In genomic region chr2:70065729-70066300, GRCm38 (mm10) we compare ENCODE assay signal across 15 mouse cellular contexts. TPM values are rescaled to one million over a fixed set of nuclear protein-coding genes. Genes with fewer than 3 reads are reported as not detected.
DNase-seq lines count a peak whose midpoint lies in the region; ATAC-seq lines count a peak whose summit lies in the region.
"Had no signal": no experiment of that assay in that cellular context is flagged by ENCODE, and none has a peak within 500 bp of the region (broad histone marks: within the 10 kb centered on the region; RNA-seq: fewer than 3 reads in every experiment).

No protein-coding gene starts in this region.

- peaks cover 27% of the 10 kb centered on the region for H3K4me1 ChIP-seq in forebrain, embryonic 10.5 days
- 0 out of 2 replicates have a peak, but pooled peaks cover 5% of the 10 kb centered on the region for H3K4me1 ChIP-seq in forebrain, embryonic 15.5 days
- peaks cover 9% of the 10 kb centered on the region; the same call in 1 of the 2 replicates for H3K4me1 ChIP-seq in kidney, embryonic 16.5 days (ENCODE audit: insufficient read depth, low read length)
- H3K4me1 ChIP-seq in midbrain, embryonic 11.5 days (ENCODE audit: control insufficient read depth, insufficient read depth, low read length), result 0 out of 2 replicates have a peak, but pooled peaks cover 2% of the 10 kb centered on the region
- no peaks in the 10 kb centered on the region for H3K4me1 ChIP-seq in liver, embryonic 12.5 days
- H3K4me1 ChIP-seq: megakaryocyte, embryonic 14.5 days had no signal

- no peaks in the 10 kb centered on the region for H3K9me3 ChIP-seq in forebrain, embryonic 10.5 days
- H3K9me3 ChIP-seq in forebrain, embryonic 15.5 days, result no peaks in the 10 kb centered on the region
- no peaks in the 10 kb centered on the region for H3K9me3 ChIP-seq in kidney, embryonic 16.5 days (ENCODE audit: low read length)
- no peaks in the 10 kb centered on the region for H3K9me3 ChIP-seq in midbrain, embryonic 11.5 days (ENCODE audit: control insufficient read depth, low read length)
- H3K9me3 ChIP-seq in liver, embryonic 12.5 days (replicated peaks), result no peaks in the 10 kb centered on the region
- H3K9me3 ChIP-seq: megakaryocyte, embryonic 14.5 days had no signal

- H3K9ac ChIP-seq in forebrain, embryonic 15.5 days (replicated peaks), result no peak overlapping the region
- H3K9ac ChIP-seq in kidney, embryonic 16.5 days (replicated peaks; ENCODE audit: low read length), result no peak overlapping the region
- no peak overlapping the region for H3K9ac ChIP-seq in midbrain, embryonic 11.5 days (ENCODE audit: low read length)
- H3K9ac ChIP-seq in liver, embryonic 12.5 days, result no peak overlapping the region

- DNase-seq in forebrain, embryonic 10.5 days (ENCODE audit: extremely low spot score, low spot score), result no peak
- no peak for DNase-seq in kidney, adult 8-10 months
- DNase-seq in midbrain, embryonic 11.5 days (ENCODE audit: low spot score, missing footprints), result peak; percentile 73
- DNase-seq in retina, embryonic 14.5 days (ENCODE audit: low spot score), result peak; percentile 65
- no peak for DNase-seq in lung, adult 18-20 months
- DNase-seq: cerebellum, adult 11-12 months; layer of hippocampus, postnatal 36 days; left cerebral cortex, postnatal 4 days; right cerebral cortex, postnatal 4 days; thymus, adult 18-20 months had no signal

- H3K27ac ChIP-seq in forebrain, embryonic 10.5 days, result peak overlapping the region; percentile 30; the same call in 1 of the 2 replicates
- H3K27ac ChIP-seq in forebrain, embryonic 15.5 days (replicated peaks), result no peak overlapping the region
- H3K27ac ChIP-seq in kidney, embryonic 16.5 days (ENCODE audit: low read length), result peak overlapping the region; percentile 84
- H3K27ac ChIP-seq in midbrain, embryonic 11.5 days (ENCODE audit: low read depth, low read length), result no peak overlapping the region
- no peak overlapping the region for H3K27ac ChIP-seq in liver, embryonic 12.5 days

- H3K4me2 ChIP-seq in forebrain, embryonic 15.5 days (replicated peaks), result no peak overlapping the region
- no peak overlapping the region for H3K4me2 ChIP-seq in kidney, embryonic 16.5 days (replicated peaks; ENCODE audit: low read depth, low read length)
- H3K4me2 ChIP-seq in midbrain, embryonic 11.5 days, result no peak overlapping the region
- no peak overlapping the region for H3K4me2 ChIP-seq in liver, embryonic 12.5 days
- H3K4me2 ChIP-seq: liver, embryonic 11.5 days had no signal

- no peak for ATAC-seq in forebrain, embryonic 15.5 days (replicated peaks)
- ATAC-seq in kidney, embryonic 16.5 days (ENCODE audit: low FRiP score, low TSS enrichment), result no peak
- ATAC-seq in midbrain, embryonic 11.5 days (ENCODE audit: low FRiP score), result no peak
- ATAC-seq in liver, embryonic 12.5 days, result no peak

- H3K4me3 ChIP-seq in forebrain, embryonic 10.5 days, result no peak overlapping the region
- no peak overlapping the region for H3K4me3 ChIP-seq in forebrain, embryonic 15.5 days
- no peak overlapping the region for H3K4me3 ChIP-seq in kidney, embryonic 16.5 days (ENCODE audit: low read length)
- H3K4me3 ChIP-seq in midbrain, embryonic 11.5 days (ENCODE audit: low read depth, low read length), result no peak overlapping the region
- H3K4me3 ChIP-seq in liver, embryonic 12.5 days, result no peak overlapping the region

- 61% methylated on average over 7 of the region's 7 CpGs for WGBS in forebrain, embryonic 10.5 days
- 18% methylated on average over 7 of the region's 7 CpGs for WGBS in forebrain, embryonic 15.5 days
- WGBS in kidney, embryonic 16.5 days, result 70% methylated on average over 7 of the region's 7 CpGs
- WGBS in midbrain, embryonic 11.5 days, result 58% methylated on average over 7 of the region's 7 CpGs
- WGBS in liver, embryonic 12.5 days (ENCODE audit: insufficient replicate concordance), result 63% methylated on average over 7 of the region's 7 CpGs

- H3K36me3 ChIP-seq in forebrain, embryonic 10.5 days (replicated peaks), result no peaks in the 10 kb centered on the region
- no peaks in the 10 kb centered on the region for H3K36me3 ChIP-seq in forebrain, embryonic 15.5 days
- H3K36me3 ChIP-seq in kidney, embryonic 16.5 days (ENCODE audit: insufficient read depth, low read length), result no peaks in the 10 kb centered on the region
- H3K36me3 ChIP-seq in midbrain, embryonic 11.5 days (ENCODE audit: control insufficient read depth, insufficient read depth, low read length), result no peaks in the 10 kb centered on the region
- H3K36me3 ChIP-seq in liver, embryonic 12.5 days, result no peaks in the 10 kb centered on the region

- 0 out of 2 replicates have a peak, but pooled peaks cover 5% of the 10 kb centered on the region for H3K27me3 ChIP-seq in forebrain, embryonic 10.5 days (ENCODE audit: poor library complexity, severe bottlenecking)
- no peaks in the 10 kb centered on the region for H3K27me3 ChIP-seq in forebrain, embryonic 15.5 days
- H3K27me3 ChIP-seq in kidney, embryonic 16.5 days (ENCODE audit: insufficient read depth, low read length), result no peaks in the 10 kb centered on the region
- H3K27me3 ChIP-seq in midbrain, embryonic 11.5 days (ENCODE audit: control insufficient read depth, insufficient read depth, low read length), result no peaks in the 10 kb centered on the region
- peaks cover 5% of the 10 kb centered on the region; the same call in 1 of the 2 replicates for H3K27me3 ChIP-seq in liver, embryonic 12.5 days (replicated peaks)

RNA-seq across cellular contexts. Expression of gene Myo3b, which starts 26.9 kb away (rescaled TPM):
- polyA plus RNA-seq in forebrain, embryonic 10.5 days (2016; fragmentation: Nextera tagmentation; extraction: Ambion mirVana), result not detected in 2 replicates
- 0.22 and 0.24 TPM in 2 replicates for polyA plus RNA-seq in forebrain, embryonic 15.5 days (2015; fragmentation: Nextera tagmentation; extraction: Ambion mirVana)
- 0.69 and 0.78 TPM in 2 replicates for polyA plus RNA-seq in kidney, embryonic 16.5 days (2015; fragmentation: Nextera tagmentation; extraction: Ambion mirVana)
- not detected in 2 replicates for polyA plus RNA-seq in midbrain, embryonic 11.5 days (2014; fragmentation: Nextera tagmentation; extraction: Ambion mirVana)
- not detected in 2 replicates for polyA plus RNA-seq in liver, embryonic 12.5 days (2016; fragmentation: Nextera tagmentation; extraction: Ambion mirVana)
- polyA plus RNA-seq: liver, embryonic 11.5 days had no signal

Comparison
In these comparisons a context has a peak if more than half of its experiments do, and no peak if none do; other contexts are left out.
1. H3K27ac ChIP-seq: peak in forebrain, embryonic 10.5 days (single experiment) and kidney, embryonic 16.5 days (single experiment); none in forebrain, embryonic 15.5 days (single experiment), midbrain, embryonic 11.5 days (single experiment) and liver, embryonic 12.5 days (single experiment).
2. DNase-seq: peak in midbrain, embryonic 11.5 days (single experiment) and retina, embryonic 14.5 days (single experiment); none in forebrain, embryonic 10.5 days (single experiment), kidney, adult 8-10 months (0 of 2) and lung, adult 18-20 months (0 of 2).